Mouse (Mus musculus): Measurements from ENCODE around the gene Thbs4.
"Not testable (repeated sequence)": the region's sequence is repeated elsewhere in the genome, so short reads cannot be mapped to it uniquely, and the experiment has no call there.

Gene Thbs4

DNA sequence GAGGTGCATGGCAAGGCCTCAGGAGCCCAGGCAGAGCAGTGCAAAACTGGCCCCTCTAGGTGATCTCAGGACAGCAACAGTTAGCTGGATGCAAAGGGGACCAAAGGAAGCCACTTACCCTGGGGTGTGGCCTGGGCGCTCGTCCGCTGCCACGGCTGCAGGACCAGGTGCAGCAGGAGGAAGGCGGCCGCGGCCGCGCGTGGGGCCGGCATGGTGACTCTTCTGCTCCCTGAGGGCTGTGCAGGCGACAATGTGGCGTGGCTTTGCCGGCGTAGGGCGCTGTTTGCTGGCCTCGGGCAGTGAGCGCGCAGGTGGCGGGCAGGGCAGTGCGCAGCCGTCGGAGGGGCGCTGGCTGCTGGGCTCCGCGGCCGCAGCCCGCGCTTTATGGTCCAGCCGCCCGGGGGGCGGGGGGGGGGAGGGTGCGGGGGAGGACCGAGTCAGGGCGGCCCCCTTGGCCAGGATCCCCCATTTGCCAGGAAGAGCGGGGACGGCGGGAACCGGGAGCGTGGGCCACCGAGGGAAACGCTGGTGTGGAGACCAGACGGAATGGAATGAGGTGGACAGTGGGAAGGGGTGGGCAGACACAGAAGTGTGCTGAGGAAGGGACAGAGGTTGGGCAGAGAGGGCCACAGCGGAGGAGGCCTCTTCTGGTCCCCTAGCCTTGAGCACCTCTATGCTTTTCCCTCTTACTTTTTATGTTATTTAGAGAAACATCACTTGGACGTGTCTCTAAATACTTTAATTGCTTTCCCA is at the start of gene Thbs4:
Gene Thbs4, minus strand, starts transcription at position 357 of the 753 bp plus-strand sequence.
- peak; percentile 39 for DNase-seq (ENCODE audit: low spot score)

DNA sequence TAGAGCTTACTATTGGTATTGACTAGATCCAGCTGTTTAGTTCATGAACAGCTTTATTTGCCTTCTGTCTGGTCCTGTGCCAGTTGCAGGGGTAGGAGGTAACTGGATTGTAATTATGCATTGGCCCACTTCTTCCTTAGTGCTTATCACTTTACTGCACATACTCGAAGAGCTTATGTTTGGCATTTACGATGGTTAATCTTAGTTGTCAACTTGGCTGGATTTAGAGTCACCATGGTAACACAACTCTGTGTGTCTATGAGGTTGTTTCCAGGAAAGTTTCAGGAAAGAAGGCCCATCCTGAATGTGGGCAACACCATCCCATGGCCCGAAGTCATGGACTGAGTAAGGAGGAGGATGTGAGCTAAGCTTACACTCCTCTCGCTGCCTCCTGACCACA is 38.5 kb upstream of the Thbs4 start:
- no peak for DNase-seq (ENCODE audit: low spot score)

DNA sequence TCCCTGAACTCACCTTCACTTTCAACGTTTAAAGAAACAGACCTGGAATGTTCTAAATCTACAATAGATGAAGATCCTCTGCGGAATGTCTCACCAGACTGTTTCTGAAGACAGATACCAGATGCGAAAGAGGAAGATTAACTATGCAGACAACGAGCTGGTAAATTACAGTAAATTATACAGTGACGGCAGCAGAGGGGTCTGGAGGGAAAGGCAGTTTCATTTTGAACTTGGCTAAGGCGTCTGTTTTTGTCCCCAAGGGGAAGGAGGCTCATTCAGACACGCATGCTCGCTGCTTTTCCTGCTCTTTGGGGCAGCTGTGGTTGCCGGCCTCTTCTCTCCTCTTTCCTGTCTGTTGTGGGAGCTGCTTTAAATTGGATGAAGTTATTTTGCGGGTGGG is 34.2 kb upstream of the Thbs4 start:
- no peak for DNase-seq (ENCODE audit: low spot score)

DNA sequence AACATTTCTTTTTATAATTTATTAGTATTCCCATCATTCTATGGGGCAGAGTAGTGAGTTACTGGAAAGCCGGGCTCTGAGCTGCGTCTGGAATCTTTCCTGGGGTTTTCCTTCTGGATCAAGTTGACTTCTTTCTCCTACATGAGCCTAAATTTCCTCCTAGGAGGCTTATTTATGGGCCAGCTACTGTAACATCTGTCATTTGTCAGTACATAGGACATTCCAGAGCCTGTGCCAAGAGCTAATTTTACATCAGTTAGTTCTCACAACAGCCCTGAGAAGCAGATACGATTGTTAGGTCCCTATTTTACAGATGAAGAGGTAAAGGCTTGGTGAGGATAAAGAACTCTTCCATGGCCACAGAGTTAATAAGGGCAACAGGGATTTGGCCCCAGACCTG is 22.7 kb upstream of the Thbs4 start:
- no peak for DNase-seq (ENCODE audit: low spot score)

DNA sequence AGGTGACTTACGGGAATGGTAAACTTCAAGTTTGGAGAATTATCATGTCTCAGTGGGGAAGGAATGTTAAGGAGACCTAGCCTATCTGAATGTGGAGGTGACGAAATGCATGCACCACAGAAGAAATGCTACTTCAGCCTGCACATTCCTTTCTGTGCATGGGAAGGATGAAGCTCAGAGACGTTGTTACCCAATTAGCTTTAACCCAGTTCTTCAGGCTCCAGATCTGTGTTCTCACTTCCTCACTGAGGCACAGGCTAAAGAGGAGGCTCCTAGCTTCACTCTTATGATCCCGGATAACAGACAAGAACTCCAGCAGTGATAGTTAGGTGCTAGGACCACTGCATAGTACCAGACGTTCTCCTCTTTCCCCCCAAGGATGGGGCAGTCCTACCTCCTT is 21.7 kb upstream of the Thbs4 start:
- no peak for DNase-seq (ENCODE audit: low spot score)

DNA sequence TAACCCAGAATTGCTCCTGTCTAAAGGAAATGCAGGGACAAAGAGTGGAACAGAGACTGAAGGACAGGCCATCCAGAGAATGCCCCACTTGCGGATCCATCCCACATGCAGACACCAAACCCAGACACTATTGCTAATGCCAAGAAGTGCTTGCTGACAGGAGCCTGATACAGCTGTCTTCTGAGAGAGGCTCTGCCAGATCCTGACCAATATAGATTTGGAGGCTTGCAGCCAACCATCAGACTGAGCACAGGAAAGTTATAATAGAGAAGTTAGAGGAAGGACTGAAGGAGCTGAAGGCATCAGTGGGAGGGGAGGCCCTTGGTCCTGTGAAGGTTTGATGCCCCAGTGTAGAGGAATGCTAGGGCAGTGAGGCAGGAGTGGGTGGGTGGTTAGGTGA is 16.0 kb upstream of the Thbs4 start:
- DNase-seq (ENCODE audit: low spot score): not testable (repeated sequence)

DNA sequence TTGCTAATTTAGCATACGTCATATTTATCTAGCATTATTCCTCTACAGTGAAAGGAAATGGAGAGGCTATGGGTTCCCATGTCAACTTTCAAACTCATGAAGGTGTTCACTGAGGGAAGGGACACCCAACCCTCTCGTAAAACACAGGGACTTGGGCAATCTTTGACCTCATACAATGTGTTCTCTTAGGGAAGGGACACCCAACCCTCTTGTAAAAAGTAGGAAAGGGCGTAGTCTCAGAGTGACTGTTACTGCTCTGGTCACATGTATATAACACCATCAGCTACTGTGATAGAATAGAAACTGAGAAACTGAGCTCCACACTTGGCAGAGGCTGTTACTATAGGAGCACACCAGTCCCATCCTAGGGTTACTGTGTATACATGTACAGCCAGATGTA is 13.2 kb upstream of the Thbs4 start:
- no peak for DNase-seq (ENCODE audit: low spot score)

DNA sequence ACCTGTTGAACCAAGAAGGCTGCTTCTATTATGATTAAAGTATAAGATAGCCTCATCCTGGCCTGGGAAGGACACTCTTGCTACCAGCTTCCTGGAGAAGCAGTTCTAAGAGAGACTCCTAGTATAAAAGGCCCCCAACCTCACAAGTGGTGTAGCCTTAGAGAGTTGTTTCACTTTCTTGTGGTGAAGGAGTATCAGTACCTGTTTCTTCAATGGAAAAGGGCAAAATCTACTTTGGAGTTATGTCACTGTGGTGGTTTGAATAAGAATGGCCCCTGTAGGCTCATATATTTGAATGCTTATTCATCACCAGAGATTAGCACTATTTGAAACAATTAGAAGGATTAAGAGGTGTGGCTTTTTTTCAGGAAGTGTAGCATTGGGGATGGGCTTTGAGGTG is 12.2 kb upstream of the Thbs4 start:
- DNase-seq (ENCODE audit: low spot score): no peak

DNA sequence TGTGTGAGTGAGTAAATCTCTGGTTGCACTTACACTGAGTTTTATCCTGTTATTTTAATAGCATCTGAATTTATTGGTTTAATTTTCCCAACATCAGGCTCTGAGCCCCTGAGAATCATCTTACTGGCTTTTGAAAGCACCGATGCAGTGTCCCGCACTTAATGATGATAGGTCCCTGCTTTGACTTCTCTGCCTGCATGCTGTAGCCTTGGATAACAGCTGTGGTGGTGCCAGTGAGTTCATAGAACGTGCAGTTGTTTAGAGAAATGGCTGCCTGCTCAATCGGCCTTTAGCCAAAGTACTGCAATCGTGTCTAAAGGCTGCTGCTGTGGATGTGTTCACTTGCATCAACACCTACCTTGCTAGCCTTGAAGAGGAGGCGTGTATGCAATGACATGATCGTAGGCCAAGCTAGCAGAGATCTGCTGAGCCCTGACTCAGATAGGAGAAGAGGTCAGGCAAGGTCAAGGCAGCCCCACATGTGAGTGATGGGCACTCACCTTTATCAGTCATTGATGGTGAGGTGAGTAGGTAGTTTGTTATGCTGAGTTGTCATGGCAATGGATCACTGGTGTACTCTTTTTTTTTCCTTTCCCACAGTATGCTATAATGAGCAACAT is 4.8 kb upstream of the Thbs4 start:
- no peak for DNase-seq (ENCODE audit: low spot score)

DNA sequence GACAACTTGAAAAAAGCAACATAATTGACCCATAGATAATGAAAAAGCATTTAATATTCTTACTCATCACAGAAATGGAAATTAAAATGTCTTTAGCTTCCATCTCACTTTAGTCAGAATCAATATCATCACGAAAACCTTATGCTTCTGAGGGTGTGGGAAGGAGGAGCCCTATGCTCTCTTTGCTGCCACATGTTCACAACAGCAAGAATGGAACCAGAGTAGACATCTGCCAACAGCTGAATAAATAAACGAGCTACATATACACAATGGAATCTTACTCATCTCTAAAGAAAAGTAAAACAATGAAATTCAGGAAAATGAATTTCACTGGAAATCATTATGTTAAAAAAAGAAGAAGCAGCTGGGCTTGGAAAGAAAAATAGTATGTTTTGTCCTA is 4.2 kb upstream of the Thbs4 start:
- DNase-seq (ENCODE audit: low spot score): no peak

DNA sequence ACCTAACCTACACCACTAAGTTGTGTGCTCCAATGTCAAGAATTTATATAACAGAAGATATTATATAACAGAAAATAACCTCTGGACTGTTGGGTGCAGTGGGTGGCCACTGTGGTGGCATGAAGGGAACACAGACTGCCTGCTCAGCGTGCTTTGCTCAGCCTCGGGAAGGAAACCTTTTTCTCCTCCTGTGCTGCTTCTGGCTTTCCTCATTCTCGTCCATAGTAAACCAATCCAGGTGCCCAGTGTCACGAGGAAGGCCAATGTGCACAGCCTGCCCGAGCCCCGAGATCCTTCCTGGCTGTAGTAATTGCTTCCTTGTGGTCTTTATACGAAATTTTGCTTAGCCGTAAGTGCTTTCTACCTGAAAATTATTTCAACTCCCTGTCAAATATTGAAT is 982 bp downstream of the Thbs4 start:
- no peak for DNase-seq (ENCODE audit: low spot score)

DNA sequence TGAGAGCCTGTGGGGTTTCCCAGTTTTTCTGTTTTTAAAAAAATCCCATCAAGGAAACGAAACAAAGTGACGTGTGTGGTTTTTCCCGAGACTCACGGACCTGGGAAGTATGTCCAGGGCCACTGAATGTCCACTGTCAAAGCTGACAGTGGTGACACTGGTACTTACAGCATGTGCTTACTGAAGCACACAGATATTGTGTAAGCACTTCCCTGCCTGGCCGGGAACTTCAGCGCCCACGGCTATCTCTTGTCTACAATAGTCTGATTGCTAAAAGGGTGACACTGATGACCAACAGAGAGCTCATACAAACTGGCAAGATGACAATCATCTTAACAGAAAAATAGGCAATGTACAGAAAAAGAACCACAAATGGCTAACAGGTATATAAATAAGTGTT is 3.1 kb downstream of the Thbs4 start:
- DNase-seq (ENCODE audit: low spot score): no peak

DNA sequence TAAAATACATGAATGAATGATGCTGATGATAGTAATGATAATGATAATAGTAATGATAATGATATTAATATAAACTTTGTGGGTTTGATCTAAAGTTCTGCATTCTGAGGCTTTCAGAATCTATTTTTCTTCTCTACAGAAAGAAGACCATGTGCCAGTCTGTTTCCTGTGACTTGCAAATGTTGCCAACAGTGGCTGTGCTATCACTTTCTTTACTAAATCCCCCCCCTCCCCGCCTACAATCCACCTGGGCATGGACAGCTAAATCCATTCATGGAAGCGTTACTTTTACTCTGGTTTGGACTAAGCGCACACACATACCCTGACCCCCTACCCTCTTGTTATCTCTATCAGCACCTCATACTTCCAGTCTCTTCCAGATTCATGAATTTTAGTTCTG is 10.3 kb downstream of the Thbs4 start:
- DNase-seq (ENCODE audit: low spot score): no peak

DNA sequence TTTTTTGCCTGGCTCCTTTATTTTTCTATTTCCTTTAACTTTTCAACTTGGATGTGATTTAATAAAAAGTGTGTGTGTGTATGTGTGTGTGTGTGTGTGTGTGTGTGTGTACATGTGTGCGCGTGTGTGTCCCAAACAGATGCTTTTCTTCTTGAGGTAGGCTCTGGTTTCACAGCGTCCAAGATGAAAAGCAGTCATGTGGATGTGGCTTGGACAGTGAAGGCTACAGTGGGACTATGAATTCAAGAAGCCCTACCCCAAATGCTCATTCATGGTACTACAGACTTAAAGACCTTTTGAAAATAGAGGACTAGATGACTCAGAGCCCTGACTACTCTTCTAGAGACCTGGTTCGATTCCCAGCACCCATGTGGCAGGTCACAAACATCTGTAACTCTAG is 11.1 kb downstream of the Thbs4 start:
- no peak for DNase-seq (ENCODE audit: low spot score)

DNA sequence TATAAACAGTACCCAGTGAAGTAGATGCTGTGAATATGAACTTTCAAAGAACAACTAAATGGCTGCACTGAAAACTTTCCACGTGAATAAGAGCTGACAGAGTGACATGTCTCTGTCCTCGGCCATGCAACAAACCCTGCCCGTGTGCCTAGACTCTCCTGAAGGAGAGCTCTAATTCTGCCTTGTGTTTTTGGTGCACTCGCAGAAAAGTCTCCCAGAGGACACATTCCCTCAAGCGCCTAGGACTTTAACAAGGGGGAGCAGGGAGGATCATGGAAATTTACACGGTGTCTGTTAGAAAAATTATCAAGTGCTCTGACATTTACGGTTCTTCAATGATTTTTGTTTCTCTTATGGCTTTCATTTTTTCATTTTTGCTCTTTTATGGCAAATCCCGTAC is 13.7 kb downstream of the Thbs4 start:
- no peak for DNase-seq (ENCODE audit: low spot score)

DNA sequence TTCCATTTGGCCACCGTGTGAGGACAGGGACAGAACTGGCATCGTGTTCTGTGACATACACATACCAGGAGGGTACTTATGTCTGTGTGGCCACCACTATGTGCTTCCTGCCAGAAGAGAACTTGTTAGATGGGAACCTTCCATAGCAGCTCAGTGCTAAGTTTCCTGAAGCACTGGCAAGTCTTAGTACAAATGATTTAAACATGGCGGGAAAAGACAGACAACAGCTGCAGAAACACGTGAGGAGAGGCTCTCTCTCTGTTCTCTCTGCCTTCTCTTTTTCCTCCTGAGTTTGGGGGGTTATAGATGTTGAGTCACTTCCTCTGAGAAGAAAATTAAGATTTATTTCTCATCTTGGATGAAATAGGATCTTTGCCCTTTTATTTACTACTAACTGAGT is 14.5 kb downstream of the Thbs4 start:
- no peak for DNase-seq (ENCODE audit: low spot score)

DNA sequence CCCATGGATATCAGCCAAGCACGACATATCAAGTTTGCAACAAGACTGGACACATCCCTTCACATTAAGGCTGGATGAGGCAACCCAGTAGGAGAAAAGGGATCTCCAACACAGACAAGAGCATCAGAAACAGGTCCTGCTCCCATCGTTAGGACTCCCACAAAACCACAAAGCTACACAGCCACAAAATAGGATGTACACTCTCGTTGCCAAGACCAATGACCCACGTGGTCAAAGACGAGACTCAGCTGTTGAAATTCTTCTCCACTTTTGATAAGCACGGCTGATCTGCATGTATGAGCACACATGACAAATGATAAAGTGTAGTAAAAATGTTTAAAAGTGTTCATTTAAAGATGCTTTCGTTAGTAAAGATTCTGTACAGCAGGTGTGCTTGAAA is 16.0 kb downstream of the Thbs4 start:
- no peak for DNase-seq (ENCODE audit: low spot score)

DNA sequence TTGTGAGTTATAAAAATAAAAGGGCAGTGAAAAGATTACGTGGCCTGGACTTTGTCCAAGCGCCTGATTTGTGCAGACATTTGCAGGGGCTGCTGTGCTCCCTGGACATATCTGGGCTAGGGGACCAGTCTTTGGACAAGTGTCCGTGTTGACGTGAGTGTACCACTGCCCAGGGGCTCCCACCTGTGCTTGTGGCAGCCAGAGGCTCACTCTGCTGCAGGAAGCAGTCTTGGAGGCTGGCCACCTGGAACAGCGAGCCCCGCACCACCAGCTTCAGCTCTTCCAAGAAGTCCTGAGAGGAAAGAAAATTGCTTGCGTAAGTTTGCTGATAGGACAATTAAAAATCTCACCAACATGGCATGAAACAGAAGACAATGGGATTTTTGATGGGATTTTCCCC is 18.7 kb downstream of the Thbs4 start:
- no peak for DNase-seq (ENCODE audit: low spot score)

DNA sequence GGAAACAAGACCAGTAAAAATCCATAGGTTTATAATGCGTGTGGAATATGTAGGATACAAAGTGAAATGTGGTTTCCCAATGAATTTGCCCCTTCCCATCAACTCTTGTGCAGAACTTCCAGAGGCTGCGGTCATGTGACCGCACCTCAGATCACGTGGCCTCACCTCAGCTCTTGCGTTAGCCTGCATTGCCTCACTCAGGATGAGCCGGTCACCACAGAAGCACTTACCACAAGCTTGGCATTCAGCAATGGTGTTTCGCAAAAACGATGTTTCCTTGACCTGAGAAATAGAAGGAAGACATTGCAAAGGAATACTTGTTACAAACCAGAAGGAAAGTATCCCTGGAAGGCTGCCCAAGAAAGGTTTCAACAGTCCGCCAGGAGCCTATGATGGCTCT is 19.7 kb downstream of the Thbs4 start:
- DNase-seq (ENCODE audit: low spot score): no peak

DNA sequence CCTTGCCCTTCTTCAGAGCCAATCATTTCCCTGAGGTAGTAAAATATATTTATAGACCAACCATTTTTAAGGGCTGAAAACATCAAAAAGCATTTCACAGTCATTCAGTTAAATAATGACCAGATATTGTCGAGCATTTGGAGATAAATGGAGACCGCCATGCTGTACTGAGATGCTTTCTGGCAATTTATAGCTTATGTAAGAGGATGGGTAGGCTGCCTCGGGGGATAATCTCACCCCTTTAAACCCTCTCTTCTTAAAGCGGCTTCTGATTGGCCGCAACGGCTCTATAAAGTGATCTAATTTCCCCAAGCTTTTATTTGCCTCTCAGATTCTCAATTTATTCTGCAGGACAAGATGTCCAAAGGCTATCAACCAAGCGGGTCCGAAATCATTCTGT is 22.1 kb downstream of the Thbs4 start:
- DNase-seq (ENCODE audit: low spot score): no peak

DNA sequence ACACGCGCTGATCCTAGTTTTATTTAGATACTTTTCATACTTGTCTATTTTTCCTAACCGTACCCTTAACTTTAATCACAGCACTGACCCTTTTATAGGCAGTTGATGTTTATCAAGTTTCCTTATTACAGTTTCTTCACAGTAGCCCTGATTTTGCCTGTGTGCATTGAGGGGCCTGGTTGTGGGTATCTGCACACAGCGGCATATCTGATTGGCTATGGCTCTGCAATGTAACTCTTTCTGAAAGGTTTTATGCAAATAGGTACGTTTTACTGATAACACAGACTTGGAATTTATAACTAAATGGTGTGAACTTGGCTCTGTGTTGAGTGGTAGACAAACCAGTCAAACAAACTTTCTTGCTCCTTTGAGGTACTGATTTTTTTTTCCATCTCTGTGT is 23.1 kb downstream of the Thbs4 start:
- DNase-seq (ENCODE audit: low spot score): no peak

DNA sequence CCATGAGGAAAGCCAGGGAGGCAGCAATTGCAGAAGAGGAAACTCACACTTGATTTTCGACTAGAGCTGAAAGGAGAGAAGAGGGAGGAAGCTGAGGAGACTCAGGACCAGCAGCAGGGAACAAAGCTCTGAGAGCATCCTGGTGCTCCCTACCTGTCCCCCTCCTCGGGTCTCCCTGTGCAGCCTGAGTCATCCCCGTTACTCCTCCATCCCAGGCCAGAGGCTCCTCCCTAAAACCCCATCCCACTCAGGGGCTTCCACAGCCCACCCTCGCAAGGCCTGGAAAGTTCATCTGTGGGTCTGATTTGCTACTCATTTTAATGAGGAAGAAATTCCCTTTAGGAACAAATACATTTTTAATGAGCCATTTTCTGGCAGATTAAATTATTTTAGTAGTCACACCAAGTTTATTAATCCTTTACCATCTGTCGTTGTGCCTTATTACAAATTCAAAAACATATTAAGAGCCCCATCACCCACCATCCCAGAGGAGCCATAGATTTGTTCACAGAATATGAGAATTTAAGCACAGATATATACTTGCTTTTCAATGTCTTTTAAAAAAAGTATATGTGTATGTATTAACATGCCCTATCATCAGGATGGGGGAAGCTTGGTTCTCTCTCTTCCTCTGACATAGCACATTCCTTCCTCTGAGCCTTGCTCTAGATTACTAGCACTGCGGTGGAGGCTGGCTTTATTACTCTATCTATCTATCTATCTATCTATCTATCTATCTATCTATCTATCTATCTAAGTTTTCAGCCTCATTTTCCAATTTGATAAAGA is 29.0 kb downstream of the Thbs4 start:
- DNase-seq (ENCODE audit: low spot score): no peak

DNA sequence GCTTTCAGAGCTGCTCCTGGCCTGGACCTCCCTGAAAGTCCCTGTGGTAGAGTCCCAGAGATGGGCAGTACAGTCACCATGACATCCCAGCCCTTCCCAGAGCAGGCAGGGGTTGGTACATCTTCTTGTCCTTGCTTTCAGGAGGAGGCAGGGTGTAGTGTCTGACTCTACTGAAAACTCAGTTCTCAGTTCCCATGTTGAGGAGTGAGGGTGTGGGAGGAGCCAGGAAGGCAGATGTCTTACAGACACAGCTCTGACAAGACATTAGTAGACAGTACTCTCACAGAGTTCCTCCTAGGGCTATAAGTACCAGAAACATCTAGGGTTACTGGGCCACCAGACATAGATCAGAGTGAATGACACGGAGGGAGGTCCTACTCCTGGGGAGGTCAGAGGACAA is 32.3 kb downstream of the Thbs4 start:
- DNase-seq (ENCODE audit: low spot score): no peak
